Mouse (Mus musculus) stomach, embryonic 16.5 days (tissue): ENCODE results near the gene Ganc. TPM values are rescaled to one million over a fixed set of nuclear protein-coding genes. Genes with fewer than 3 reads are reported as not detected.

Source experiments
- ATAC-seq: fragments of 200-750 bp; cut with Nextera tagmentation; 2 replicates; pipeline ENCODE4 v1.8.0; 2017; ENCODE audit warnings: moderate number of reproducible peaks, moderate TSS enrichment; ENCODE audit not compliant: insufficient read depth, low FRiP score
- H3K27ac ChIP-seq: fragments of 300-500 bp; sonication (generic); 2 replicates; pipeline ENCODE4 v1.5.1; 2014; ENCODE audit warnings: low read length
- H3K27me3 ChIP-seq: fragments of 300-500 bp; sonication (generic); 2 replicates; pipeline ENCODE4 v1.6.1; 2014; ENCODE audit warnings: low read length, control low read depth, mixed read lengths; ENCODE audit not compliant: control insufficient read depth, insufficient read depth
- H3K36me3 ChIP-seq: fragments of 300-500 bp; sonication (generic); 2 replicates; pipeline ENCODE4 v1.6.1; 2014; ENCODE audit warnings: low read length; ENCODE audit not compliant: control insufficient read depth, insufficient read depth
- H3K4me1 ChIP-seq: fragments of 300-500 bp; sonication (generic); 2 replicates; pipeline ENCODE4 v1.6.1; 2014; ENCODE audit warnings: low read length, control low read depth, mixed read lengths; ENCODE audit not compliant: control insufficient read depth, insufficient read depth
- H3K4me2 ChIP-seq: fragments of 300-500 bp; sonication (generic); 2 replicates; pipeline ENCODE4 v1.6.1; 2014; ENCODE audit warnings: low read depth, low read length, mixed read lengths
- H3K4me3 ChIP-seq: fragments of 300-500 bp; sonication (generic); replicated peaks from 2 replicates; pipeline ENCODE4 v1.5.1; 2014; ENCODE audit warnings: mild to moderate bottlenecking, low read length
- H3K9ac ChIP-seq: fragments of 300-500 bp; sonication (generic); 2 replicates; pipeline ENCODE4 v1.6.1; 2014; ENCODE audit warnings: low read length
- H3K9me3 ChIP-seq: fragments of 300-500 bp; sonication (generic); replicated peaks from 2 replicates; pipeline ENCODE4 v1.6.1; 2016; ENCODE audit warnings: low read length, control low read depth; ENCODE audit not compliant: control insufficient read depth
- WGBS: fragments of 180-500 bp; shearing (Covaris S2); extraction: QIAGEN DNeasy Blood & Tissue Kit; methylation state at CpG from one replicate; pipeline ENCODE4 v1.1.7; 2014; 5-methylcytosine and 5-hydroxymethylcytosine counted together
- polyA plus RNA-seq: library from polyadenylated mRNA; unstranded; fragments of >200 nt; fragmentation: Nextera tagmentation; extraction: Ambion mirVana; gene quantifications from 2 replicates; pipeline ENCODE4 v1.2.1, GENCODE M21; 2015

The Ganc gene
- polyA plus RNA-seq, 1 experiment from 2014 or later = 10.3 TPM

GRCm38 (mm10) chr2:120481921-120482320, 78.2 kb downstream of the Ganc start:
- Histone ChIP-seq H3K4me2 (no peak overlapping the region), H3K27me3 (no peaks in the 10 kb centered on the region)
- WGBS = 64% methylated on average over 8 of the region's 8 CpGs

GRCm38 (mm10) chr2:120482506-120483389, 79.1 kb downstream of the Ganc start:
- no peaks in the 10 kb centered on the region for H3K36me3 ChIP-seq
- H3K4me1 ChIP-seq = no peaks in the 10 kb centered on the region
- peak; percentile 62; the same call in 1 of the 2 replicates for ATAC-seq
- H3K9me3 ChIP-seq = no peaks in the 10 kb centered on the region
- H3K27ac ChIP-seq = no peak overlapping the region
- 62% methylated on average over 8 of the region's 8 CpGs for WGBS
- no peak overlapping the region for H3K4me3 ChIP-seq
- no peak overlapping the region for H3K9ac ChIP-seq
- H3K4me2 ChIP-seq = no peak overlapping the region
- H3K27me3 ChIP-seq = no peaks in the 10 kb centered on the region

More at GRCm38 (mm10) chr2:120481921-120482320, 78.2 kb downstream of the Ganc start:
- Histone ChIP-seq H3K4me3 (no peak overlapping the region), H3K9me3 (no peaks in the 10 kb centered on the region), H3K9ac (no peak overlapping the region), H3K4me1 (no peaks in the 10 kb centered on the region), H3K27ac (no peak overlapping the region), H3K36me3 (no peaks in the 10 kb centered on the region)
- ATAC-seq = no peak

- no peaks in the 10 kb centered on the region for H3K4me1 ChIP-seq
- no peak for ATAC-seq
- H3K36me3 ChIP-seq = no peaks in the 10 kb centered on the region
- no peaks in the 10 kb centered on the region for H3K9me3 ChIP-seq
- H3K27ac ChIP-seq = no peak overlapping the region
- no peaks in the 10 kb centered on the region for H3K27me3 ChIP-seq
- H3K9ac ChIP-seq = no peak overlapping the region
- no peak overlapping the region for H3K4me3 ChIP-seq
- no peak overlapping the region for H3K4me2 ChIP-seq
- 93% methylated on average over 3 of the region's 3 CpGs for WGBS
Measured at GRCm38 (mm10) chr2:120484241-120484640, 80.5 kb downstream of the Ganc start.

- H3K9ac ChIP-seq = no peak overlapping the region
- ATAC-seq = no peak
- H3K36me3 ChIP-seq = no peaks in the 10 kb centered on the region
- H3K9me3 ChIP-seq = no peaks in the 10 kb centered on the region
- H3K27ac ChIP-seq = no peak overlapping the region
- no peaks in the 10 kb centered on the region for H3K4me1 ChIP-seq
- H3K4me2 ChIP-seq = no peak overlapping the region
- H3K27me3 ChIP-seq = no peaks in the 10 kb centered on the region
- no peak overlapping the region for H3K4me3 ChIP-seq
- 34% methylated on average over 4 of the region's 4 CpGs for WGBS
Measured at GRCm38 (mm10) chr2:120493254-120493653, 89.6 kb downstream of the Ganc start.

GRCm38 (mm10) chr2:120496511-120496910, 92.8 kb downstream of the Ganc start:
- Histone ChIP-seq H3K4me1 (peaks cover 14% of the 10 kb centered on the region), H3K4me2 (no peak overlapping the region), H3K4me3 (no peak overlapping the region), H3K9ac (no peak overlapping the region), H3K36me3 (no peaks in the 10 kb centered on the region), H3K27ac (no peak overlapping the region), H3K9me3 (no peaks in the 10 kb centered on the region), H3K27me3 (no peaks in the 10 kb centered on the region)
- no peak for ATAC-seq
- WGBS = 47% methylated on average over 3 of the region's 3 CpGs

- WGBS = 38% methylated on average over 6 of the region's 6 CpGs
Measured at GRCm38 (mm10) chr2:120499971-120500471, 96.3 kb downstream of the Ganc start.

GRCm38 (mm10) chr2:120501136-120501918, 97.6 kb downstream of the Ganc start:
- Histone ChIP-seq H3K27ac (no peak overlapping the region), H3K9ac (no peak overlapping the region), H3K36me3 (peaks cover 13% of the 10 kb centered on the region; the same call in 1 of the 2 replicates), H3K9me3 (no peaks in the 10 kb centered on the region), H3K4me1 (peaks cover 14% of the 10 kb centered on the region), H3K4me3 (no peak overlapping the region), H3K4me2 (no peak overlapping the region), H3K27me3 (no peaks in the 10 kb centered on the region)
- WGBS = 37% methylated on average over 17 of the region's 17 CpGs
- no peak for ATAC-seq

More at GRCm38 (mm10) chr2:120499971-120500471, 96.3 kb downstream of the Ganc start:
- no peak overlapping the region for H3K27ac ChIP-seq
- peak; percentile 30; the same call in 1 of the 2 replicates for ATAC-seq
- no peak overlapping the region for H3K4me3 ChIP-seq
- H3K4me2 ChIP-seq = no peak overlapping the region
- H3K27me3 ChIP-seq = no peaks in the 10 kb centered on the region
- H3K4me1 ChIP-seq = peaks cover 14% of the 10 kb centered on the region
- H3K36me3 ChIP-seq = 0 out of 2 replicates have a peak, but pooled peaks cover 1% of the 10 kb centered on the region
- H3K9me3 ChIP-seq = no peaks in the 10 kb centered on the region
- H3K9ac ChIP-seq = peak overlapping the region; percentile 24; the same call in 1 of the 2 replicates

GRCm38 (mm10) chr2:120501931-120502604, 98.4 kb downstream of the Ganc start:
- Histone ChIP-seq H3K4me1 (peaks cover 14% of the 10 kb centered on the region), H3K9me3 (no peaks in the 10 kb centered on the region), H3K27ac (no peak overlapping the region), H3K36me3 (peaks cover 16% of the 10 kb centered on the region; the same call in 1 of the 2 replicates), H3K9ac (no peak overlapping the region), H3K27me3 (no peaks in the 10 kb centered on the region), H3K4me3 (no peak overlapping the region), H3K4me2 (no peak overlapping the region)
- WGBS = 66% methylated on average over 13 of the region's 13 CpGs
- no peak for ATAC-seq
